Comparison of ENCODE assay signal across 9 mouse cellular contexts in the genomic region with DNA sequence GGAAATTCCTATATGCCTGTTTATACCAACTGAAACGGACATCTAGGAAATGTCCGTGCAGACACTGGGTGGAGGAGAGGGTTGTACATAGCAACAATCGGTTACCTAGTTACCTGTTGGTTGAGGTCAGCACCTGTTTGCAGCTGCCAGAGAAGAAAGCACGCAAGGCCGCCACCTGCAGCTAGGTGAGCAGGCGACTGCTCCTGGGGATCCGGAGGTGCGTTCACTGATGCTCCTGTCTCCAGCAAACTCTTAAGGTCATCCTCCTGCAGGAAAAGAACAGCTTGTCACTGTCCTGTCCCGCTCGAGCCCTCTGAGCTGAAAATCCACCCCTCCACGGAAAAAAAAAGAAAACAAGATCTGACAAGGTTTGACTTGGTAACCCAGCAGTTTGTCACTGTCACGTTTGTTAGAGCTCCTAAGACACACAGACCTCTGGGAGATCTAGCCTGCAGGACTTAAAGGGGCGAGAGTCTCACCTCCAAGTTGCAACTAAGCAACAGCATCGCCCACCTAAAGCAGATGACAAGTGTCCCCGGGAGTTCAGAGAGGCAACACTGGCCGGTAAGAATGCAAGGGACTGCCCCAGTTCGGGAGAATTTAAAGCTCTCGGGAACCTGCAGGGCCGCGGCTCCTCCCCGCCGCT. TPM values are rescaled to one million over a fixed set of nuclear protein-coding genes. Genes with fewer than 3 reads are reported as not detected.
DNase-seq lines count a peak whose midpoint lies in the region; ATAC-seq and TF ChIP-seq lines count a peak whose summit lies in the region.
"Had no signal": no experiment of that assay in that cellular context is flagged by ENCODE, and none has a peak within 500 bp of the region (broad histone marks: within the 10 kb centered on the region; RNA-seq: fewer than 3 reads in every experiment).

A gene (plus strand): TSS at position 166 of the 646 bp plus-strand sequence.

- intact Hi-C loops in gastrocnemius, postnatal 36 days (cut with DNase I): no loop called here

- in situ Hi-C loops in CH12.LX (cut with MboI; ENCODE audit: low pct_ligation_motif_present, low pct_unique_long_range_greater_than_20kb, low sequenced_read_pairs): loop anchor here (10.0 kb wide), 1 partner anchor 176 kb away; no protein-coding TSS in a partner anchor

- H3K27ac ChIP-seq in CH12.LX (ENCODE audit: insufficient read depth, low read depth): peak within 1 kb of the TSS; percentile 82
- peak within 1 kb of the TSS; percentile 97 for H3K27ac ChIP-seq in embryonic facial prominence, embryonic 15.5 days (replicated peaks)
- H3K27ac ChIP-seq in intestine, postnatal 0 days (ENCODE audit: low read depth, low read length): peak within 1 kb of the TSS; percentile 93
- peak within 1 kb of the TSS; percentile 94 for H3K27ac ChIP-seq in liver, postnatal 0 days (ENCODE audit: low read depth)

- no peak for TF ChIP-seq POLR2A in CH12.LX (IDR thresholded peaks at IDR 0.05; ENCODE audit: low read depth, low read length)

- DNase-seq in frontal cortex, adult 2 months (ENCODE audit: extremely low spot score in 1 of 2, low spot score in 1 of 2): no peak
- peak; percentile 13 for DNase-seq in CH12.LX (ENCODE audit: extremely low read depth)
- peak; percentile 33 for DNase-seq in liver, postnatal 0 days
- DNase-seq in right cerebral cortex, postnatal 14 days: peak; percentile 14
- no peak for DNase-seq in gastrocnemius, postnatal 36 days

- dilution Hi-C loops in CH12.LX (cut with MboI; ENCODE audit: extremely low pct_ligation_motif_present, extremely low pct_unique_long_range_greater_than_20kb, low sequenced_read_pairs): no loop called here

- H3K9me3 ChIP-seq in CH12.LX (replicated peaks; ENCODE audit: low read length): no peaks in the 10 kb centered on the region
- no peaks in the 10 kb centered on the region for H3K9me3 ChIP-seq in embryonic facial prominence, embryonic 15.5 days (replicated peaks)
- no peaks in the 10 kb centered on the region for H3K9me3 ChIP-seq in intestine, postnatal 0 days (ENCODE audit: control insufficient read depth)
- no peaks in the 10 kb centered on the region for H3K9me3 ChIP-seq in liver, postnatal 0 days (ENCODE audit: low read length)

- TF ChIP-seq CTCF in CH12.LX (conservative IDR thresholded peaks at IDR 0.05 in 1 of 2, IDR thresholded peaks at IDR 0.05 in 1 of 2; ENCODE audit: low read depth in 2 of 2, low read length in 2 of 2): no peak
- peak; percentile 57 for TF ChIP-seq CTCF in intestine, postnatal 0 days (IDR thresholded peaks at IDR 0.05; ENCODE audit: low read depth)
- TF ChIP-seq CTCF in liver, postnatal 0 days (IDR thresholded peaks at IDR 0.05; ENCODE audit: low read depth): no peak; the same call in 1 of the 2 replicates

- peak; percentile 47 for ATAC-seq in frontal cortex, adult (ENCODE audit: low TSS enrichment)
- ATAC-seq in embryonic facial prominence, embryonic 15.5 days (ENCODE audit: insufficient number of reproducible peaks, low FRiP score, low TSS enrichment, low read depth): no peak
- peak; percentile 58 for ATAC-seq in intestine, postnatal 0 days
- peak; percentile 11; the same call in 1 of the 2 replicates for ATAC-seq in liver, postnatal 0 days

- H3K4me2 ChIP-seq in CH12.LX (ENCODE audit: insufficient read depth, low read depth, poor library complexity, severe bottlenecking): peak within 1 kb of the TSS; percentile 79
- H3K4me2 ChIP-seq in embryonic facial prominence, embryonic 15.5 days (replicated peaks): peak within 1 kb of the TSS; percentile 78
- peak within 1 kb of the TSS; percentile 78 for H3K4me2 ChIP-seq in intestine, postnatal 0 days (replicated peaks; ENCODE audit: low read depth)
- peak within 1 kb of the TSS; percentile 94 for H3K4me2 ChIP-seq in liver, postnatal 0 days (ENCODE audit: low read depth, low read length)

- 2% methylated on average over 22 of the region's 22 CpGs for WGBS in embryonic facial prominence, embryonic 15.5 days
- WGBS in intestine, postnatal 0 days: 1% methylated on average over 22 of the region's 22 CpGs
- WGBS in liver, postnatal 0 days (ENCODE audit: insufficient replicate concordance): 6% methylated on average over 22 of the region's 22 CpGs

- peak within 1 kb of the TSS; percentile 57 to 86 (median 76) for H3K4me3 ChIP-seq in CH12.LX (replicated peaks in 1 of 3; ENCODE audit: low read depth in 2 of 3, low read length in 2 of 3, poor library complexity in 1 of 3)
- H3K4me3 ChIP-seq in embryonic facial prominence, embryonic 15.5 days (replicated peaks): peak within 1 kb of the TSS; percentile 56
- peak within 1 kb of the TSS; percentile 50 for H3K4me3 ChIP-seq in intestine, postnatal 0 days (ENCODE audit: low read depth, low read length)
- H3K4me3 ChIP-seq in liver, postnatal 0 days (ENCODE audit: low read depth, low read length): peak within 1 kb of the TSS; percentile 67

- H3K9ac ChIP-seq in CH12.LX (ENCODE audit: insufficient read depth, low read depth): peak within 1 kb of the TSS; percentile 62
- peak within 1 kb of the TSS; percentile 67 for H3K9ac ChIP-seq in embryonic facial prominence, embryonic 15.5 days
- peak within 1 kb of the TSS; percentile 58 for H3K9ac ChIP-seq in intestine, postnatal 0 days (ENCODE audit: low read depth, low read length)
- H3K9ac ChIP-seq in liver, postnatal 0 days (replicated peaks): peak within 1 kb of the TSS; percentile 78

- no peaks in the 10 kb centered on the region for H3K27me3 ChIP-seq in CH12.LX (replicated peaks)
- no peaks in the 10 kb centered on the region for H3K27me3 ChIP-seq in embryonic facial prominence, embryonic 15.5 days
- H3K27me3 ChIP-seq in intestine, postnatal 0 days (replicated peaks; ENCODE audit: control insufficient read depth, insufficient read depth, low read length): no peaks in the 10 kb centered on the region
- H3K27me3 ChIP-seq in liver, postnatal 0 days (ENCODE audit: insufficient read depth, low read length): no peaks in the 10 kb centered on the region

- TF ChIP-seq EP300 in CH12.LX (IDR thresholded peaks at IDR 0.05; ENCODE audit: low read length): no peak
- no peak for TF ChIP-seq EP300 in liver, postnatal 0 days (IDR thresholded peaks at IDR 0.05; ENCODE audit: low read depth)

- H3K4me1 ChIP-seq in CH12.LX (ENCODE audit: control insufficient read depth in 1 of 2, insufficient read depth in 2 of 2): peaks cover 0 to 35% of the 10 kb centered on the region in 2 experiments; a peak in 2 of 4 replicates
- peaks cover 4% of the 10 kb centered on the region; the same call in 1 of the 2 replicates for H3K4me1 ChIP-seq in embryonic facial prominence, embryonic 15.5 days
- H3K4me1 ChIP-seq in intestine, postnatal 0 days (replicated peaks; ENCODE audit: control insufficient read depth, insufficient read depth, low read length): no peaks in the 10 kb centered on the region; the same call in 1 of the 2 replicates
- H3K4me1 ChIP-seq in liver, postnatal 0 days (ENCODE audit: insufficient read depth): peaks cover 11% of the 10 kb centered on the region

- H3K36me3 ChIP-seq in CH12.LX (replicated peaks in 1 of 2; ENCODE audit: control insufficient read depth in 1 of 2, insufficient read depth in 1 of 2, low read length in 1 of 2): peaks cover 14 to 33% of the 10 kb centered on the region in 2 experiments
- H3K36me3 ChIP-seq in embryonic facial prominence, embryonic 15.5 days: peaks cover 21% of the 10 kb centered on the region
- H3K36me3 ChIP-seq in intestine, postnatal 0 days (ENCODE audit: control insufficient read depth, insufficient read depth): peaks cover 10% of the 10 kb centered on the region; the same call in 1 of the 2 replicates
- H3K36me3 ChIP-seq in liver, postnatal 0 days (replicated peaks; ENCODE audit: insufficient read depth, low read length): peaks cover 20% of the 10 kb centered on the region

- H3K79me2 ChIP-seq in CH12.LX (replicated peaks; ENCODE audit: control insufficient read depth, extremely low read depth, insufficient read depth, poor library complexity, severe bottlenecking): no peaks in the 10 kb centered on the region

- no peak for TF ChIP-seq RAD21 in CH12.LX (IDR thresholded peaks at IDR 0.05; ENCODE audit: low read depth, low read length)

TF ChIP-seq in CH12.LX, 34 proteins besides CTCF, POLR2A, EP300 and RAD21:
- TF ChIP-seq CHD2 (IDR thresholded peaks at IDR 0.05; ENCODE audit: low read length): no peak
- 0 out of 2 replicates have a peak, but pooled peaks have one; percentile 46 for TF ChIP-seq CHD1 (IDR thresholded peaks at IDR 0.05; ENCODE audit: low read depth, low read length)

RNA-seq across cellular contexts. Expression of the gene that starts here (rescaled TPM):
- polyA plus RNA-seq in frontal cortex, adult 2 months (2012; rRNA removed): 0.36 TPM in 2 replicates
- total RNA-seq in CH12.LX (2012; rRNA removed): not detected in 2 replicates
- 0.12 TPM in 1 of 2 replicates, not detected in the other for total RNA-seq in CH12.LX (2014; rRNA removed)
- 0.43 TPM in 1 of 2 replicates, not detected in the other for polyA plus RNA-seq in CH12.LX (2012; ENCODE audit: insufficient read length, low read depth)
- 0.72 and 1.3 TPM in 2 replicates for polyA plus RNA-seq in embryonic facial prominence, embryonic 15.5 days (2015; fragmentation: Nextera tagmentation; extraction: Ambion mirVana)
- 0.44 and 0.54 TPM in 2 replicates for polyA plus RNA-seq in intestine, postnatal 0 days (2015; fragmentation: Nextera tagmentation; extraction: Ambion mirVana)
- polyA plus RNA-seq in liver, postnatal 0 days (2015; fragmentation: Nextera tagmentation; extraction: Ambion mirVana): not detected in 2 replicates
- total RNA-seq in gastrocnemius, postnatal 36 days (2021): 1 to 10 TPM in 1 of 2 experiments, under 1 TPM in 1; 0.94 to 2.9 TPM
- total RNA-seq: adrenal gland, adult 18-20 months had no signal

Comparison
In these comparisons a context has a peak if more than half of its experiments do, and no peak if none do; other contexts are left out.
1. Peak in DNase-seq, H3K4me3 ChIP-seq, H3K27ac ChIP-seq, H3K9ac ChIP-seq and H3K4me2 ChIP-seq in CH12.LX; RNA of the gene not detected or under 1 TPM.
2. Peak in ATAC-seq, H3K4me3 ChIP-seq, H3K27ac ChIP-seq, H3K9ac ChIP-seq and H3K4me2 ChIP-seq in intestine, postnatal 0 days; RNA of the gene not detected or under 1 TPM.
3. Peak in DNase-seq, ATAC-seq, H3K4me3 ChIP-seq, H3K27ac ChIP-seq, H3K9ac ChIP-seq and H3K4me2 ChIP-seq in liver, postnatal 0 days; RNA of the gene not detected or under 1 TPM.